Mouse (Mus musculus) B cell, adult 67 days (primary cell): ENCODE measurements around the gene B230219D22Rik. TPM values are rescaled to one million over a fixed set of nuclear protein-coding genes. Genes with fewer than 3 reads are reported as not detected.

Source experiments
- total RNA-seq, 2 experiments: library from RNA; stranded (reverse); gene quantifications; 4 replicates each; pipeline ENCODE4 v1.2.4; 2023

The B230219D22Rik gene
- 10 to 100 TPM; 26.3 to 27.5 TPM for total RNA-seq

GRCm38 (mm10) chr13:55692535-55693242 lies at the start of gene B230219D22Rik:
Gene B230219D22Rik, plus strand, starts transcription at chr13:55693124.

GRCm38 (mm10) chr13:55714501-55715166 lies 21.7 kb downstream of the B230219D22Rik start, which contains the start of gene Txndc15:
Gene Txndc15, plus strand, starts transcription at chr13:55714650.

GRCm38 (mm10) chr13:55727120-55727838 lies 34.4 kb downstream of the B230219D22Rik start, which contains the start of gene Pcbd2:
Gene Pcbd2, plus strand, starts transcription at chr13:55727368.

Other genes starting within 250 kb of the B230219D22Rik start
- 100 to 1,000 TPM; 498 to 536 TPM for gene Grk6, start 248.1 kb upstream of the B230219D22Rik start, total RNA-seq
- gene Prr7, start 228.9 kb upstream of the B230219D22Rik start, total RNA-seq, result 10 to 100 TPM; 30.1 to 41.2 TPM
- gene Dbn1, start 205.0 kb upstream of the B230219D22Rik start, total RNA-seq, result under 1 TPM in 1 of 2 experiments, not detected in 1; 0.17 TPM
- gene Pdlim7, start 179.4 kb upstream of the B230219D22Rik start, total RNA-seq, result 10 to 100 TPM; 29.0 to 33.3 TPM
- gene Dok3, start 163.8 kb upstream of the B230219D22Rik start, total RNA-seq, result 100 to 1,000 TPM; 322 TPM
- 100 to 1,000 TPM; 135 to 147 TPM for gene Ddx41, start 156.5 kb upstream of the B230219D22Rik start, total RNA-seq
- 100 to 1,000 TPM; 148 to 159 TPM for gene Fam193b, start 122.0 kb upstream of the B230219D22Rik start, total RNA-seq
- gene Tmed9, start 119.4 kb upstream of the B230219D22Rik start, total RNA-seq, result 10 to 100 TPM; 78.0 to 96.9 TPM
- gene B4galt7, start 93.2 kb upstream of the B230219D22Rik start, total RNA-seq, result 10 to 100 TPM; 22.3 to 27.8 TPM
- 10 to 100 TPM; 18.0 to 22.7 TPM for gene Caml, start 70.1 kb upstream of the B230219D22Rik start, total RNA-seq
- 100 to 1,000 TPM; 100 to 112 TPM for gene Ddx46, start 58.1 kb upstream of the B230219D22Rik start, total RNA-seq
- 10 to 100 TPM; 12.7 to 14.1 TPM for gene Txndc15, start 21.5 kb downstream of the B230219D22Rik start, total RNA-seq
- 10 to 100 TPM; 30.4 to 33.7 TPM for gene Pcbd2, start 34.2 kb downstream of the B230219D22Rik start, total RNA-seq
- gene Catsper3, start 91.4 kb downstream of the B230219D22Rik start, total RNA-seq, result not detected
- not detected for gene Pitx1, start 143.1 kb downstream of the B230219D22Rik start, total RNA-seq